Mouse (Mus musculus): ENCODE results near the gene Map2k2.

DNA sequence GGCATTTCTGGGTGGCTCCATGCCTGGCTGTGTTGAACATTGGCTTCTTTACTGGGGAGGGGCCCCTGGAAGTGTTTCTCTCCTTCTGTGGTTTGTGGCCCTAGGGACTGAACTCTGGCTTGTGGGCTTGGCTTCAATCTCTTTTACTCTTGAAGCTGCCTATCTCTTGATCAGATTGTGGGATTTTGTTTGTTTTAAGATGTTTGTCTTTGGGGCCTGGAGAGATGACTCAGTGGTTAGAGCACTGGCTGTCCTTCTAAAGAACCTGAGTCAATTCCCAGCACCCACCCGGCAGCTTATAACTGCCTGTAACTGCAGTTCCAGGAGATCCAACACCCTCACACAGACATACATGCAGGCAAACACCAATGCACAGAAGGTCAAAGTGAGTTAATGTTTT lies 29.4 kb upstream of the Map2k2 start:
- no peak for TF ChIP-seq CTCF (IDR thresholded peaks at IDR 0.05; ENCODE audit: borderline replicate concordance, insufficient read depth, low read length)
- TF ChIP-seq POLR2A (IDR thresholded peaks at IDR 0.05; ENCODE audit: low read depth, low read length) = no peak
